Mouse (Mus musculus) WW6 (cell line): ENCODE results near the gene Kctd4.

Experiments used
- DNase-seq: peaks from one replicate; pipeline ENCODE4 v3.0.0-alpha.2; 2013; ENCODE audit warnings: low read depth, low spot score

Kctd4 gene

GRCm38 (mm10) chr14:75990936-75991335 is 36.1 kb downstream of the Kctd4 start:
- no peak for DNase-seq

GRCm38 (mm10) chr14:75992371-75992770 is 37.6 kb downstream of the Kctd4 start:
- DNase-seq = no peak

- DNase-seq = no peak
These were observed 43.3 kb downstream of the Kctd4 start for GRCm38 (mm10) chr14:75998082-75998481.

GRCm38 (mm10) chr14:76001781-76002180 is 47.0 kb downstream of the Kctd4 start:
- no peak for DNase-seq

GRCm38 (mm10) chr14:76005011-76005410 is 50.2 kb downstream of the Kctd4 start:
- DNase-seq = no peak

- no peak for DNase-seq
These were observed 53.4 kb downstream of the Kctd4 start for GRCm38 (mm10) chr14:76008174-76008573.

- no peak for DNase-seq
These were observed 54.4 kb downstream of the Kctd4 start for GRCm38 (mm10) chr14:76009185-76009584.

- DNase-seq = peak; percentile 88
These were observed 55.6 kb downstream of the Kctd4 start, which contains the start of gene Gtf2f2 for GRCm38 (mm10) chr14:76010102-76011061. Gene Gtf2f2 (minus strand): TSS chr14:76010865.

GRCm38 (mm10) chr14:76011062-76011457 is 56.3 kb downstream of the Kctd4 start:
- DNase-seq = no peak

- no peak for DNase-seq
These were observed 59.5 kb downstream of the Kctd4 start for GRCm38 (mm10) chr14:76014331-76014730.
